Mouse (Mus musculus): ENCODE data around the gene Afap1. TPM values are rescaled to one million over a fixed set of nuclear protein-coding genes. Genes with fewer than 3 reads are reported as not detected.

Gene Afap1
- 0.93 and 1.6 TPM in 2 replicates for polyA plus RNA-seq (2012; ENCODE audit: low replicate concordance)

DNA sequence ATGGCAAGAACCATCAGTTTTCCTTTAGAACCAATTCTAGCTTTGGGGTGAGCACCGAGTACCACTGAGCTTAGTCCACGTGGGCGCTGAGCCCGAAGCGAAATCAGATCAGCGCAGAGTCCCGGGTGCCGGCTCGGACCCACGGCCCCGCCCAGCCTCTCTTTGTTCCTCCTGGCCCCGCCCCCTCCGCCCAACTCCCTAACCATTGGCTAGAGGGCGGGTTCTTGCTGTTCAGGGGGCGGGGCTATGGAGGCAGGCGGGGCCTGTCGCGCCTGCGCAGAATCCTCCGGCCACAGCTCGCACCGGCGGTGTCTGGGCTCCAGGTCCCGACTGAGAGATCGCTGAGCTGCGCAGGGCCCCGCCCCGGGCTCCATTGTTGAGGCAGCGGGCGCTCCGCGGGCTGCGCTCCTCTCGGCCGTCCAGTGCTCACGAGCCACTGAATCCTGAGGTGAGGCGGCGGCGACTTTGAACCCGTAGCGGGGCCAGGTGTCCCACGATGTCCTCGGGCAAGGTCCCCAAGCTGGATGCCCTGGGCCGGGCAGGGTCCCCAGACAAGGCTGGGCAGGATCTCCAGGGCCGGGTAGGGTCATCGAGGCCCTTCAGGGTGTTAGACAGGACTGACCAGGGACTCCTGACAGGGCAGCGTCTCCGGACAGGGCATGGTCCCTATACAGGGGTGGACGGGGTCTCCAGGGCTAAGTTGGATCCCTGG, at the start of gene Afap1:
Gene Afap1, plus strand, starts transcription at position 227 of the 712 bp plus-strand sequence.

Other genes starting within 250 kb of the Afap1 start
- 0.08 and 1.1 TPM in 2 replicates for gene Htra3, start 213.5 kb upstream of the Afap1 start, polyA plus RNA-seq (2012; ENCODE audit: low replicate concordance)
- gene Sh3tc1, start 153.3 kb upstream of the Afap1 start, polyA plus RNA-seq (2012; ENCODE audit: low replicate concordance), result 1.6 and 2.5 TPM in 2 replicates
- gene Ablim2, start 135.4 kb upstream of the Afap1 start, polyA plus RNA-seq (2012; ENCODE audit: low replicate concordance), result 0.33 and 0.90 TPM in 2 replicates

Data from leukemia stem cell, adult 10-12 weeks (primary cell).